Mouse (Mus musculus) brain, embryonic 14.5 days (tissue): ENCODE results near the gene Mcl1. TPM values are rescaled to one million over a fixed set of nuclear protein-coding genes. Genes with fewer than 3 reads are reported as not detected.
A peak's percentile ranks its signal among the peaks of the same experiment; 100 is the strongest.
"Not testable (repeated sequence)": the region's sequence is repeated elsewhere in the genome, so short reads cannot be mapped to it uniquely, and the experiment has no call there.

ENCODE experiments used
- DNase-seq: peaks from one replicate; pipeline ENCODE4 v3.0.0-alpha.2; 2011; ENCODE audit warnings: low read depth
- CTCF ChIP-seq: fragments of 200-500 bp; IDR thresholded peaks from 2 replicates; pipeline ENCODE4 v1.5.1; 2012; ENCODE audit warnings: inconsistent platforms, mild to moderate bottlenecking, moderate library complexity, borderline replicate concordance; ENCODE audit not compliant: insufficient read depth, insufficient read length; ENCODE audit errors: extremely low read depth
- POLR2A ChIP-seq: fragments of 200-500 bp; IDR thresholded peaks from 2 replicates; pipeline ENCODE4 v1.6.1; 2012; ENCODE audit warnings: mild to moderate bottlenecking, inconsistent platforms, borderline replicate concordance; ENCODE audit not compliant: poor library complexity, insufficient read depth, insufficient read length, severe bottlenecking; ENCODE audit errors: extremely low read depth
- polyA plus RNA-seq: library from polyadenylated mRNA; depleted of rRNA; stranded (reverse); fragments of >200 nt; gene quantifications from 2 replicates; pipeline ENCODE4 v1.2.3, GENCODE M21; 2012

Gene Mcl1
- polyA plus RNA-seq, 1 experiment = 72.3 TPM

DNA sequence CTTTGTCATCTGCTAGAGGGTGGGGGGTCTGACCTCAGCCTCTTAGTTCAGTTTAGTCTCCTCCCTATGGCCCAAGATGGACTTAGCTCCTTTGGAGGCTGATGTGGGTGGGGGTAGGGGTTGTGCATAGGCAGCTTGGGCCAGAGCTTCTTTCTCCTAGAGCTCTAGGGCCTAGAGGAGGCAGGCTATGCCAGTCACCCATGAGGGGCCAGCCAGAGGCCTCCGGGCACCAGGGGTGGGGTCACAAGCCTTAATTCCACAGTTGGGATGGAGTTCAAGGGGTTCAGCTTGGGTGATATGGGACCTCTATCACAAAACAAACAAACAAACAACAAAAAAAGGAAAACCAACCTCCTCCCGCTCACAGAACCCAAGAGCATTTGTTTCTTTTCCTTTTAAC, 27.1 kb downstream of the Mcl1 start:
- no peak for DNase-seq
- TF ChIP-seq CTCF (no peak), POLR2A (no peak)

DNA sequence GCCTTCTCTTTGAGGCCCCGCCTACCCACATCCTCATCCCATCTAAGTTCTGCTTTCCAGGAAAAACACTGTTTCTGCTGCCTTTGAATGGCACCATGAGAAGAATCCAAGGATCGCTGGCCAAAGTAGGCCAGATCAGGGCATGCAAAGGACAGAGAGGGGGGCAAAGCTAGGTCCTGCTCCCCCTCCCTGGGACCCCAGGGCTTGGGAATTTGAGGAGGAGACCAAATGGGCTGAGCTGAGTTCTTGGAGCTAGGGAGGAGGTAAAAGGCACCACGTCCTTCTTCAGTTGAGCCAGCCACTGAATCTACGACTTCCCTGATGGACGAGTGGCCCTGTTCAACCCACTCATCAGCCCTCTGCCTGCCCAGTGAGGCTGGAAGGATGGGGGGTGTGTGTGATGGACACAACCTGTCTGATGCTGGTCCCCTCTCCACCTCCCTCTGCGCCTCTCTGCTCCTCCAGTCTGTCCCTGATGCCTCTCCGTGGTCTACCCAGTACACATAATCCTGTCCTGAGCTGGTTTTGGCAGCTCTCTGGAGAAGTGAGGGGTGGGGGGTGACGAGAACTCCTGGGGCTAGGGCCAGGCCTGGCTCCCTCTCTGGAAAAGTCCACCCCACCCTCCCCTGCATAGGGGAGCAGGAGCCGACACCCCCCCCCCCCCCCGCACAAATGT, 28.0 kb downstream of the Mcl1 start:
- no peak for DNase-seq
- TF ChIP-seq POLR2A = no peak
- TF ChIP-seq CTCF = no peak

DNA sequence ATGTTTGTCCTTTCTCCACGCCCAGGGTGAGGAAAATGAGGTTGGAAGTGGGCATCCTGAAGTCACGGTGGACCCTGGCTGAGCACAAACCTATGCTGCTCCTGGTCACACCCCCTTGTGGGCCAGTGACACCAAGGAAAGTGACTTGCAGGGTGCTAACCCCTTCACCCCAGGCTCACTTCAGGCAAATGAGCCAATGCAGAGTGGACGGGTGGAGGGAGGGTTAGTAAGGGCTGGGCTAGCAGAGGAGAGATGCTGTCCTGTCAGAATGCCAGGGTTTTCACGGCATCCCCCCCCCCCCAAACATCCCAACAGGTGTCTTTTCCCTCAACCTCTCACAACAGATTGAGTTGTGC, 28.6 kb downstream of the Mcl1 start:
- TF ChIP-seq POLR2A = no peak
- DNase-seq = no peak

DNA sequence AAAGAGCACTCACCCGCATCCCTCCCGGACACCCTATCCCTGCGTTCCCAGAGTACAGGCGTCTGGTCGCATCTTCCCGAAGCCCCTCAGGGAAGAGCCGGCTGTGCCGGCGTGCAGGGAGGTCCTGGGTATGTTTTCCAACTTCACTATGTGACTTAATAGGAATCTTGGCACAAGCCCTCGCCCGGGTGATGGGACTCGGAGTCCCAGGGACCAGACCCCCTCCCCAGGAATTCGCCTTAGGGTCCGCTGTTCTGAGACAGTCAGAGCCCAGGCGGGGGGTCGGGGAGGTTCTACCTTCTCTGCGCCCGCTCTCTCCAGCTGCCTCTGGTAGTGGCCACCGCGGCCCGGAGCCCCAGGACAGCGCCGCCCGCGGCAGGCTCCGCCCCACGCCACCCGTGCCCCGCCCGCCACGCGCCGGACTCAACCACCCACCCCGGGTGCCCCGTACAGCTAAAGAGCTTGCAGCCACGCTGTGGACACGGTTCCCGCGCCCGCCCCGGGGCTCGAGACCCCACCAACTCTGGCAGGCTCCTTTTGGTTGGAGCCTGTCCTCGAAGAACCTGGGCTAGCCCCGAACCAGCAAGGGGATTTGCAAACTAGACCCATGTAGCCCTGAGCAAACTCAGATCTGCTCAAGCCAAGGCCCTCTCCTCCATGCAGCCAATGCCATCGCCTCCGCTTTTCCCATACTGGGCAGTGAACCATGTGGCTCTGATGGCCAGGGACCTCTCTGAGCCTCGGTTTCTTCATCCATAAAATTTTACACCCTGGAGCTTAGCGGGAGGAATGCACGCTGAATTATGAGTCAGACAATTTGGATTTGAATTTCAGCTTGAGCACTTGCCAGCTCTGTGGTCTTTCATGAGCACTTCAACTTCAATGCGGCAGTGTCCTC, 29.2 kb downstream of the Mcl1 start, which contains the start of gene Adamtsl4:
Gene Adamtsl4 (minus strand): TSS at position 394 of the 898 bp plus-strand sequence.
- TF ChIP-seq POLR2A (no peak), CTCF (no peak)
- DNase-seq = peak; percentile 59

DNA sequence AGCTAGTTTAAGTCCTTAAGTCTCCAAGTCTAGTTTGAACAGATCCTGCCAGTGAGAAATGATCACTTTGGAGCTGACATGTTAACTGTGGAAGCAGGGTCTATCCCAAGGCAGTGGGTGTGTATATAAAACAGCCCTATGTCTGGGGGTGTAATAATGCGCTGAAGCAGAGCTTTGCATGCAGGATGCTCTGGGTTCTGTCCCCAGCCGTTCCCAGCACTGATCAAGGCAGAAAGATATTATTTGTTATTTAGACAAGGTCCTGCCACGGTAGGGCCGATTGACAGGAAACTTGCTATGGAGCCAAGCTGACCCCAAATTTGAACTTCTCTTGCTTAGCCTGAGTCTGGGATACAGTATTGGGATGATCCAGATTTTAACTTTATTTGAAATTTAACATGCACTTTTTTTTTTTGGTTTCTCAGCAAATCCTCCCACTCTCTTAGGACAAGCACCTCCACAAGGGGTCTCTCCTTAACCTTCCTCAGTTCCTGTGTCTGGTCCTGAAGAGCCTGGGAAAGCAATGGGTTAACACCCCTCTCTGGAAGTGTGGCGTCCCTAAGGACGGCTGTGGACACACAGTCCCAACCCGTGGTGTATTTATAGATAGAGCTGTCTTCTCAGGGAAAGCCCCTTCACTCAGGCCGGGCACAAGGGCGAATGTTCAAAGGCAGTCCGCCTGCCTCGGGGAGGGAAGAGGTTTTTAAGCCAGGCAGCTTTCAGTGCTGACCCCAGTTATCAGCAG, 30.8 kb downstream of the Mcl1 start:
- DNase-seq = peak; percentile 20
- TF ChIP-seq CTCF = no peak
- TF ChIP-seq POLR2A = no peak

DNA sequence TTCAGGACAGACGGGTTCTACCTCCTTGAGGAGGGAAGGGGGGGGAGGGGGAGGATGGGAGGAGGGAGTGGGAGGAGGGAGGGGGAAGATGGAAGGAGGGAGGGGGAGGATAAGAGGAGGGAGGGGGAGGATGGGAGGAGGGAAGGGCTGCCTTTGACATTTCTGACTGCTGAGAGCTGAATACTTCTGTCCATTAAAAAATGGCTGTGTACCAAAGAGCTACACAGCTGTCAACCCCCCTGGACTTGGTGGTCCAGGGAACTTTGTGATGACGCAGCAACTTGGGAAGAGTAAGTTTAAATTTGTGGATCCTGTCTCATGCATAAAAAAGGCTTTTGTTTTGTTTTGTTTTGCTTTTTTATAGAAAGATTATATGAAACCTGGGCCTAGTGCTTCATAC, 31.4 kb downstream of the Mcl1 start:
- TF ChIP-seq CTCF = no peak
- TF ChIP-seq POLR2A = no peak
- DNase-seq = no peak

DNA sequence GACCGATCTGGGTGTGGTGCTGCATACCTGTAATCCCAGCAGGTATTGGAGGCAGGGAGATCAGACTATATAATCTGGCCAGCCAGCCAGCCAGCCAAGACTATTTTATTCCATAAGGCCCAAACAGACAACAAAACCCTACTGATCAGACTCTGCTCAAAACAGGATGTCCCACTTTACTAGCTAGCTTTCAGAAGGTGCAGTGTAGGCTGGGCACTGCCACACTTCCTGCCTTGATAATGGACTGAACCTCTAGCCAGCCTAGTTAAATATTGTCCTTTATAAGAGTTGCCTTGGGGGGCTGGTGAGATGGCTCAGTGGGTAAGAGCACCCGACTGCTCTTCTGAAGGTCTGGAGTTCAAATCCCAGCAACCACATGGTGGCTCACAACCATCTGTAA, 32.0 kb downstream of the Mcl1 start:
- not testable (repeated sequence) for DNase-seq

DNA sequence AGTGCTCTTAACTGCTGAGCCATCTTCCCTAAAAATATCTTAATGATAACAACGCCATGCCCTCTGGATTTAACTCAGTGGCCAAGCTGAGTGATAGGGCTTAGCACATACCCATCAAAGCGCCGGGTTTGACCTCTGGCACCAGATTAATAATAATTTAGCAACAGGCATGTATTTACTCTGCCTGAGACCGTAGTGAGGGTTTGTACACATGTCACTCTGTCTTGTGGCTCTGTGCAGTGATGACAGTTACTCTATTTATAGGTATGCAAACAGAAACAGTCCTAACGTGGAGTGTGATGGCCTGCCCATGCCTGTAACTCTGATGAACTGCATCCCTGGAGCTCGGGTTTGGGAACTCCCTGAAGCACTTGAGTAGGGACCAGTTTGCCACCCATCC, 34.1 kb downstream of the Mcl1 start:
- TF ChIP-seq POLR2A (no peak), CTCF (no peak)
- no peak for DNase-seq

DNA sequence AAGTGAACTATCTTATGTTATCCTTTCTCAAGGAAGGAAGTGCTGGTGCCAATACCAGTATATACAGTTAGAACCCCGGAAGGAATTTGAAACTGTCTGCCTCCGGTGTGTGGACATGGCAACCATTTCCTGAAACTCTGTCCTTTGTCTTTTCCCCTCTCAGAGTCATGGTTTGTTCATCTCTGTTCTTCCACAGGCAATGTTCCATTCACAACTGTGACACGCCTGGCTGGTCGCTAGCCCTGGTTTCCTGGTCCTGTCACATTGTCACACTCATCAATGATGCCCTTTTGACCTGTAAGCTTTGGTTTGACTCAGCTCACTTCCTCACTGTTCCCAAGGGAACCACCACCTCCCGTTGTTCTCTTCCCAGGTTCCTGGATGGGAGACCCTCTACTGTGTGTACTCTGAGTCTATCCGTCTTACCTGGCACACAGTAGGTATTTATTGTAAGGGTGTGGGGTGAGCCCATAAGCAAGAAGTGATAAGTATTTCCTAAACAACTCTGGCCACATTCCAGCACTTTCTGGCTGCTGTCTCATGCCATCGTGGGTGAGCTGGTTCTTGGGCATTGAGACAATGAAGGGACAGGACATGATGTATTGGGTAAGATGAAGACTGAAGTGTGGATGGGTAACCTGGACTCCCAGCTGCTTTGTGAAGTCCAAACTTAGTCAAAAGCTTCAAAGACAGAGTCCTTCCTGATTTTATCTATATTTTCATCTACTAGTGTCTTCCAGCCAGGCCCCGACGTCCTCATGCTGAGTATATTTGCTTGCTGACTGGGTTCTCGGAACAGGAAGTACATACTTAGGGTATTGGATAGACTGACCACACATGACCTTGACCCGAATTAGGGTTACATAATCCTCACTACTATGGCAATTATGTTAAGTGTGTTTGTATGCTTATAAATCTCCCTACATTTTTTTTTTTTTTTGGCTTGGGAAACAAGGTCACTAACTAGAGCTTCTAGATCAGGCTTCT, 35.5 kb downstream of the Mcl1 start:
- TF ChIP-seq CTCF (no peak), POLR2A (no peak)
- DNase-seq = no peak

DNA sequence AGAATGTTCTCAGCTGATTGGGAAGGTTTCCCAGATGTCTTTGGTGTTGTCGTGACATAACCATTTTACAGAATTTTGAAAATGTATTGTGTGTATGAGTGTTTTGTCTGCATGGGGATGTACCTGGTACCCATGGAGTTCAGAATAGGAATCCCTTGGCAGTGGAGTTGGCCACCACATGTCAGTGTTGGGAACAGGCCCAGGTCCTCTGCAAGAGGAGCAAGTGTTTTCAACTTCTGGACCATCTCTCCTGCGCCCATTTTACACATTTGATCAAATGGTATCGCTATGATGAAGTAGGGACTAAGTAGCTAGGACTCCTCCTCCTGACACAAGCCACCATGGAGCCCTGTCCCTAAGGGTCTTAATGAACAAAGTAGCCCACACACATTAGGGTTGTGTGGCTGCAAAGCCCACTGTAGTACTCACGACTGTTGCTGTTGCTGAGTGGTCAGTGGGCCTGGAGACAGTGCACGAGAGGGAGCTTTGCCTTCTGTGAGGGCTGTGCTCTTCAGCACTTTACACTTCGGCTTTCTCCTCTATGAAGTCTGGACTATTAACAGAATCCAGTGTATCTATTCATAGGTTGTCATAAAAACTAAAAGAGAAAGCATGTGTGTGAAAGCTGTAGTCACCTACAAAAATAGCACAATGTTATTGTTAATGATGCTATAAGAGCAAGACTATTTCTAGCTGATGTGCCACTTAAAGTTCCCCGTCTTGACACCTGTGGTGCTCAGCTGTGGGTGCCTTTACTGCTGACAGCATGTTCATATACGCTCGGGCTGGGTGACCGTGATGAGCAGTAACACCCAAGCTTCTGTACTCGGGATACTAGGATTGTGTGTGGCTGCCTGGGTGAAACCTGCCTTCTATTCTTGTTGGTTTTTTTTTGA, 36.5 kb downstream of the Mcl1 start:
- no peak for DNase-seq
- TF ChIP-seq CTCF = no peak
- TF ChIP-seq POLR2A = no peak
